Mouse (Mus musculus) spleen, adult 2 months (tissue): ENCODE results near the gene Efcab11.

ENCODE experiments used
- CTCF ChIP-seq: fragments of 200-500 bp; IDR thresholded peaks from 2 replicates; pipeline ENCODE4 v1.5.1; 2011; ENCODE audit warnings: mild to moderate bottlenecking, inconsistent platforms; ENCODE audit not compliant: insufficient read depth, insufficient read length, insufficient replicate concordance; ENCODE audit errors: extremely low read depth
- POLR2A ChIP-seq: fragments of 200-500 bp; IDR thresholded peaks from 2 replicates; pipeline ENCODE4 v1.6.1; 2011; ENCODE audit warnings: low read depth, low read length, inconsistent platforms

DNA sequence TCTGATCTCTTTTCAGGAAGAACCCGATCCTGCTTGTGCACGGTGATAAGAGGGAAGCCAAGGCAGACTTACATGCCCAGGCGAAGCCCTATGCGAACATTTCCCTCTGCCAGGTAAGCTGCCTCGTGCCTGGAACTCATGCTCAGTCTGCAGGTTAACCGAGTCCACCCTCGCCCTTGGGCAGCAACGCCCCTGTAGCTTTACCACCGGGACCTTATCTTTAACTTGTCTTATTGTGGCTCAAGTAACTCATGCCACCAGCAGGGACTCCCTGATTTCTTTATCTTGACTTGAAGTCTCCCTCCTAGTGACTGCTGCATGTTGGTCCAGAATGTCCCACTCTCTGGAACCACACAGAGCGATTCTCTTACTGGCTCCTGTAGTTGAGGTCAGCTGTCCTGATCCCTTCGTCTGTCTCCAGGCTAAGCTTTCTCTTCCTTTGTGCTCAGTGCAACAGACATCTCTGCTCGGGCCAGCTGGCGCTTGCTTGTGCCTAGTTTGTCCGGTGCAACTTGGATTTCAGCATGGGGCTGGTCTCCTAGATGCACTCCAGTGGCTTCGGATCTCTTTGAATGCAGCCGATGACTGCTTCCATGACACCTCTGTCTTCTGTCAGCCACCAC is 14.1 kb upstream of the Efcab11 start:
- TF ChIP-seq POLR2A = no peak
- no peak for TF ChIP-seq CTCF
